Mouse (Mus musculus): ENCODE data around the gene Ttc41.

DNA sequence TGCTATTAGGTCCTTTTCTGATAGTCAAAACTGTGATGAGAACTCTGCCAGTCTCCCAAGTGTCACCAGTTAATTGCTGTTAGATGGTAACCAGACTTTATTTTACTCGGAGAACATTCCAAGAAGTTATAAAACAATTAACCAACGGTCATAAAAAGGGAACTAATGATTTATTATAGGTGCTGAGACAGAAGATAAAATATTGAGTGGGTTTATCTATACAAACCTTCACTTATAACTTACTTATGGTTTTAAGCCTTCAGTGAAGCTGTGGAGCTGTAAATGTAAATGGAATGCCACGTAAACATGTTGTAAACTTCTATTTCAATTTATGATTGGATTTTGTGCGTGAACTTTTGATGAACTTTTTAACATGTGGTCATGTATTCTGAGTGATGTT is 67.7 kb downstream of the Ttc41 start:
- no peak for TF ChIP-seq CTCF (IDR thresholded peaks at IDR 0.05; ENCODE audit: low read depth, low read length)
- TF ChIP-seq POLR2AphosphoS5 (IDR thresholded peaks at IDR 0.05; ENCODE audit: insufficient replicate concordance, low read depth, low read length) = no peak
